Mouse (Mus musculus) erythroblast, embryonic 14.5 days (primary cell): ENCODE data around the gene Izumo1r.

Source experiments
- GATA1 ChIP-seq: IDR thresholded peaks from 2 replicates; pipeline ENCODE4 v1.6.1; 2012; ENCODE audit warnings: low read length, inconsistent platforms, mixed read lengths
- TAL1 ChIP-seq: IDR thresholded peaks from 3 replicates; pipeline ENCODE4 v1.6.1; 2012; ENCODE audit warnings: low read length, inconsistent platforms, mixed read lengths

DNA sequence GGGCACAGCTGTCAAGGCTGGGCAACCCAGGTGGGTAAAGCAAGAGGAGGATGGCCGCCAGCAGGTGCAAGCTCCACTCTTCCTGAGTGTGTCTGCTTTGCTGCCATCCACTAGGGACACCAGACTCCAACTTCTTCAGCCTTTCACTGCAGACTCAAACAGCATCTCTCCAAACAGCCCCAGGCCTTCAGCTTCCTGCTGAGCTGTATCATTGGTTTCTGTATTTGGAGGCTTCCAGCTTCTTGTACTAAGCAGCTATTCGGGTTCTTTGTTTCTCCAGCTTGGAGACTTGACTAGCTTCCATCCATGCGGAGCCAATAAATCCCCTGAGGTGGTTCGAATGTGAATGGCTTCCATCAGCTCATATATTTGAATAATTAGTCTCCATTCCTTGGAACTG lies 49.2 kb downstream of the Izumo1r start:
- TF ChIP-seq GATA1 (no peak), TAL1 (no peak)
